Mouse (Mus musculus): ENCODE results near the gene Meis3.

Meis3 gene

DNA sequence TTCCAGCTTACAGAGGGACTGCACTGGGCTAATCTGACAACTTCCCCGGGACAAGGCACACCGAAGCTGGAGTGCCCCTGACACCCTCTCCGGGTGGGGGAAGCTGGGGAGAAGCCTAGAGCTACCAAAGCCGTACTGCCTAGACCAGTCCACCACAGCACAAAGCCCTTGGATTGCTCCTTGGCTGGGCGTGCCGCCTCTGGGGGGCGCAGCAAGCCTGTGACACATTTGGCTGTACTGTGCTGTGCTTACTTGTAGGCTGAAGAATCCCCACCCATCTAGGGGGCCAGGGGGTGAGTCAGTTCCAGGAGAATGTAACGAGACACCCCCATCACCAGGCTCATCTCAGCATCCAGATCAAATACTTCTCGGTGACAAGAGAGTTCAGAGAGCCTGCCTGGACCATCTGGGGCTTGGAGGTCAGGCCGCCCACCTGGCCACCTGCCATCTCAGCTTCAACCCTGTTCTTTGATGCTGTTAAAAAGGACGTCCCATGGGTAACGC lies 36.0 kb downstream of the Meis3 start:
- DNase-seq (ENCODE audit: low read depth, low spot score): no peak

DNA sequence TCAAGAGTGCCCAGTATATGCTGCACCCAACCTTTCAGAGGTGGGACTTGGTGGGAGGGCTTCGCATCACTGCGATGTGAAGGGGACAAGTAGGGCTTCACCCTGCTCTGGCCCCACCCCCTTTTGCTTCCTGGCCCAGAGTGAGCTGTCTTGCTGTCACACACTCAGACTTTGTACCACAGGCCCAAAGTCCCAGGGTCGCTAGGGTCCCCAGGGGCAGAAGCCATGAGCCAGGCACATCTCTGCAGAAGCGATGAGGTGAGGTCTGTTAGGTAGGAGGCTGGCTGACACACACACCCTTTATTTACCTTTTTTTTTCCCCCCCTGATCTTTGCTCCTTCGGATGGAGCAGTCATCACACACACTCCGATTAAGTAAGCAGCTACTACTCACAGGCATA lies 38.3 kb downstream of the Meis3 start:
- DNase-seq (ENCODE audit: low read depth, low spot score): no peak

DNA sequence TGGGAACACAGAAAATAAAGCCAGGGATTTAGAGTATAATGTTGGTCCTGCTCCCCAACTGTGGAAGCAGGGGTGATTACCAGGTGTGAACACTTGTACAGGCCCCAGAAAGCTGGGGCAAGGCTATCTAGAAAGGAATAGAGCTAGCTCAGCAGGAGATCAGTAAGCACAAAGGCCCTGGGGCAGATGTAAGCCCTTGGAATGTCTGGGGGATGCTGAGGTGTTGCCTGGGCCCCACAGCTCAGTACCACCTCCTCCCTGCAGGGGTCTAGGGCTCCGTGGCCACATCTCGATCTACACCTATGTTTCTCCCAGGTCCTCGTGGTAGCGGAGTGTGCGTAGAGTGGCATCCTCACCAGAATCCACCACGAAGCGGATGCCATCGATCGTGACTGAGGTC lies 39.1 kb downstream of the Meis3 start:
- no peak for DNase-seq (ENCODE audit: low read depth, low spot score)

DNA sequence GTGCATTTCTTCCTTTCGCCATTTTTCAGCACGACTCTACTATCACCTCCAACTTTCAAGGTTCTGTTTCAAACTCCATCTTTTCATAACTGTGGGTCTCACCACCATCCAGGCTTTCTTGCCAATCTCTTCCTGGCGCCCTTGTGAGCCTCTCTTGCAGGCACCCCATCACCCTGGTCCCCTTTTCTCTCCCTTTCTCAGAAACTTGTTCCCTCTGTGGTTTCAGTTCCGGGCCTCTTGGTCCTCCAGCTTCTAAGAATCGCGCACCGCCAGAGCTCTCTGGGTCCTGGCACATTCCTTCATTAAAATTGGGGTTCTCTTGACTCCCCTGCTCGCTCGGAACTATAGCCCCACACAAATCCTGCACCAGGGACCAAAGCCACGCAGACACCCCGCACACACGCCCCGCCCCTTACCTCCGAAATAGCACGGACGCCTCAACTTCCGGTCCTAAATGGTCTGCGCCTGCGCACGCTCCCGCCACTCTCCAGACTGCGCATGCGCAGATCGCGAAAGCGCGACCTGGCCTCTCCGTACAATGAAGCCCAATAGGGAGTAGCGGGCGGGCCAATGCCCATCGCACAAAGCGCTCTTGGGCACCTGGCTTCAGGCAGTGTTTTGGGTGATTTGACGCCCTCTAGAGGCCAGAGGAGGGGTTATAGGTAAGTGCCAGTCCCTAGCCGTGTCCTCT lies 46.8 kb downstream of the Meis3 start, which contains the start of gene Dhx34:
TSS of gene Dhx34 (minus strand) at position 456 of the 691 bp plus-strand sequence.
- DNase-seq (ENCODE audit: low read depth, low spot score): peak; percentile 98

DNA sequence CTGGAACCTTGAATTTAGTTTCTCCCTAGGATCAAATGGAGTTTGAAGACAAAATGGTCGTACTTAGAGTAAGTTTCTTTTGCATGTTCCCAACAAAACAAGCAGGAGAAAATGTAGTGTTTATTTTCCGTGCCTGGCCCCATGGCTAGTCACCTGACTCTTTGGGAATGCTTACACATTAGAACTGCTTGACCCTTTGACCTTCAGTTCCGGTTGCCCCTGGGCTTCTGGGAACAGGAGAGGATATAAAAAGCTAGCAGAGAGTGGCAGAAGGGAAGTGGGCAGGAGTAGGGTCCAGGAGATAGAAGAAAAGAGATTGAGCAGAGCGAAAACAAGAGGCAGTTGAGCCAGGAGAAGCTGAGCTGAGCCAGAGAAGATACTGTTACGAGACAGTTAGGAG lies 55.0 kb downstream of the Meis3 start:
- DNase-seq (ENCODE audit: low read depth, low spot score): no peak
